Mouse (Mus musculus) spleen, adult 18-20 months (tissue): ENCODE results near the gene Aplf.

Experiments
- DNase-seq, 2 experiments: peaks; one replicate each; pipeline ENCODE4 v3.0.0; 2022; ENCODE audit warnings: mixed read lengths in 2 of 2

The Aplf gene

GRCm38 (mm10) chr6:87621281-87621680 is 50.7 kb downstream of the Aplf start:
- no peak for DNase-seq

DNA sequence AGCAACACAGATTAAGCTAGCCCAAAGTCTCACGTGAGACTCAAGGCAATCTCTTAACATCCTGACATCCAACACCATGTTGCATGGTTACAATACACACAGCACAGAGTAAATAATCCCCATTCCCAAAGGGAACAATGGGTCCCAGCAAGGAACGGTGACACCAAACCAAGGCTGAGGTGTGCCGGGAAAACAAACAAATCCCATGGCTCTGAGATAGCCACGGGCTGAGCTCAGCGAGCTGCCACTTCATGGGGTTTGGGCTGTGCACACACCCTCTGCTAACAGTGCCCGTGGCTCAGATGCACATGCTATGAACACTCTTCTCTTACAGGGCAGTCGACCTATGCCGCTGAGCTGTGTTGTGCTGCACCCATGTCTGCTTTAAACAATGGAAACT is 54.0 kb downstream of the Aplf start:
- no peak for DNase-seq

GRCm38 (mm10) chr6:87615696-87616083 is 56.3 kb downstream of the Aplf start:
- no peak for DNase-seq

GRCm38 (mm10) chr6:87614794-87615695 is 56.9 kb downstream of the Aplf start:
- peak in 1 of 2 experiments; percentile 41 for DNase-seq

GRCm38 (mm10) chr6:87599825-87600224 is 72.2 kb downstream of the Aplf start:
- no peak for DNase-seq

DNA sequence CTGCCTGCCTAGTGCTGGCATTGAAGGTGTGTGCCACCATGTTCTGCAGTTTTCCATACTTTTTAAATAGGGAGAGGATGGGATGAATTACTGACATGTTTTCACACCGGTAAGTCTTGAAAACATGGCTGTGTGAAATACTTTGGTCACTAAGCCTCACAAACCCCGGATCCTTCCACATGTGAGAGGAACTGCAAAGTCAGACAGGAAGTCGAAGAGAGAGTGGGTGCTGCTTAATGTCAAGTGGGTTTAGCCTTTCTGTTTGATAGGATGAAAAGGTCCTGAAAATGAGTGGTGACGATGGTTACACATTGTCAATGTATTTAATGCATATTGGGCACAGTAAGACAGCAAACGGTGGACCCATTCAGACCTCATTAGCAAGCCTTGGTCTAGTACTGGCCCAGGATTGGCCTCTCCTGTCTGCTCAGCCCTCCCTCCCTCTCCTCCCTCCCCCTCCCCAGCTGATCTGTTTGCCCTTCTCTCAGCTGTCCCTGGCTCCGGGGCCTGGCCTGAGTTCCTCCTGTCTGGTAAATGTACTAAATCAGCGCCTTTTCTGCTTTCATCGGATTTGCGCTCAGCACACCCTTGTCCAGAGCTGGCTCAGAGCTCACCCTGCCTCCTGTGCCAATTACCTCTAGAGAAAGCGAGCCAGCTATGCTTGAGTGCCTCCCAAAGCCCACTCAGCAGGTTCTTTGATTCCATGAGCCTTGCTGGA is 74.7 kb downstream of the Aplf start:
- no peak for DNase-seq

GRCm38 (mm10) chr6:87594188-87594587 is 77.8 kb downstream of the Aplf start:
- no peak for DNase-seq

- peak in 1 of 2 experiments; percentile 60 for DNase-seq
Observed at GRCm38 (mm10) chr6:87590394-87591281, 81.4 kb downstream of the Aplf start, which contains the start of gene Prokr1. TSS of gene Prokr1 (minus strand) at chr6:87590743.

GRCm38 (mm10) chr6:87589718-87590393 is 82.1 kb downstream of the Aplf start:
- no peak for DNase-seq

- no peak for DNase-seq
Observed at GRCm38 (mm10) chr6:87583991-87584390, 88.0 kb downstream of the Aplf start.

DNA sequence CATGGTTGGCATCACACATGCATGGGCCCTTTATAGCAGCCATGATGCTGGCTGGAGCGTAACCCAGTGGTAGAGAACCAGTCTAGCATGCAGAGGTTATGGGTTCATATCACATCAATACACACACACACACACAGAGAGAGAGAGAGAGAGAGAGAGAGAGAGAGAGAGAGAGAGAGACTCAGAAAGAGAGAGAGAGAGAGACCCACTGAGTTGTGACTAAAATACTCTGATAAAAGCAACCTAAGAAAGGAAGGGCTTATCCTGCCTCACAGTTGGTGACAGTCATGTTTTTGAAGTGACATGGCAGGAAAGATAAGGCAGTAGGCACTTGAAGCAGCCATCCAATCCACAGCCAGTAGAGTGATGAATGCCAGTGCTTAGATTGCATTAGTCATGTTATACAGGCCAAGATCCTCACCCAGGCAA is 88.8 kb downstream of the Aplf start:
- no peak for DNase-seq

DNA sequence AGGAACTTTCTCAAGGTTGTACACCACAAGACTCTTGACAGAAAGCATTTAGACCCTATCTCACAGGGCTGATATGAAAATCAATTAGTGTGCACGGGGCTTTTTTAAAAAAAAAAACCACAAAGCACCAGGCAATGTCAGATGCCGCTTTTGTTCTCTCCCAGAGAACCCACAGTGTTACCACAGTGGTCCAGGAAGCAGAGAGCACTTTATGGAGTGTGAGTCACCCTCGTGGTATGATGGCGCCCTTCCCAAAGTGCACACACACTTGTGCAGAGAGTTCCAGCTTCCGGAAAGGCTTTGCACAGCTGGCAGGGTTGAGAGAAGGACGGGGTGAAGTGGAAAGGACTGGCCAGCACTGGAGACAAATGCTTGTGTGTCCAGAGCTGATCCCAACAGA is 89.5 kb downstream of the Aplf start:
- no peak for DNase-seq

DNA sequence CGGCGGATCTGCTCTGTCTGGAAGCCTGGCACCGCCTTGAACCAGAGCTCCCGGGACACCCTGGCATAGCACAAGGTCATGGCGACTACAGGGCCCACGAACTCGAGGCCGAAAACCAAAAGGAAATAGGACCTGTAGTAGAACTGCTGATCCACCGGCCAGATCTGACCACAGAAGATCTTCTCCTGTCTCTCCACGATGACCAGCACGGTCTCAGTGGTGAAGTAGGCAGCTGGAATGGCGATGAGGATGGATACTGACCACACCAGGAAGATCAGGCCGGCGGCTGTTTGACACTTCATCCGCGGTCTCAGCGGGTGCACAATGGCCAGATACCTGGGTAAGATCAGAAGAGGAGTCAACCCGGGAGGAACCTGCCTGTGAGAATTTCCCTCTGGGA is 90.4 kb downstream of the Aplf start:
- DNase-seq, result no peak

DNA sequence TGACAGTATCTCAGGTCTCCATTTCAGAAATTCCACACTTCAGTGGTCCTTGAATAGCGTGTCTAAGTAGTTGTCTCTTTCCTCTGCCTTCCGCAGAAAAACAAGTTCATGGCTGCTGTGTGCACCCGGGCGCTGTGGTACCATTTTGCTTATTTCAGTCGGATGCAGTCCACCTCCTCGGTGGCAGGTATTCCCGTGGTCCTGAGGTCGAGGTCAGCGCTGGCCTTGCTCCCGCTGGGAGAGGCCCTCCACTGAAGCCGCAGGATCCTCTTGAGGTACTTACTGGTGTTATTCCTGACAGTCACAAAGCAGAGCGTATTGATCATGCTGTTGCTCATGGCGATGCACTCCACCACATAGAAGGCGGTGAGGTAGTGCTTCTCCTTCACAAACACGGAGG is 90.9 kb downstream of the Aplf start:
- DNase-seq, result no peak
